Mouse (Mus musculus) lung, adult 18-20 months (tissue): ENCODE measurements around the gene Nudt11.
"Not testable (repeated sequence)": the region's sequence is repeated elsewhere in the genome, so short reads cannot be mapped to it uniquely, and the experiment has no call there.

ENCODE experiments used
- DNase-seq, 2 experiments: peaks; one replicate each; pipeline ENCODE4 v3.0.0; 2022; ENCODE audit warnings: mixed read lengths in 2 of 2

Nudt11 gene

DNA sequence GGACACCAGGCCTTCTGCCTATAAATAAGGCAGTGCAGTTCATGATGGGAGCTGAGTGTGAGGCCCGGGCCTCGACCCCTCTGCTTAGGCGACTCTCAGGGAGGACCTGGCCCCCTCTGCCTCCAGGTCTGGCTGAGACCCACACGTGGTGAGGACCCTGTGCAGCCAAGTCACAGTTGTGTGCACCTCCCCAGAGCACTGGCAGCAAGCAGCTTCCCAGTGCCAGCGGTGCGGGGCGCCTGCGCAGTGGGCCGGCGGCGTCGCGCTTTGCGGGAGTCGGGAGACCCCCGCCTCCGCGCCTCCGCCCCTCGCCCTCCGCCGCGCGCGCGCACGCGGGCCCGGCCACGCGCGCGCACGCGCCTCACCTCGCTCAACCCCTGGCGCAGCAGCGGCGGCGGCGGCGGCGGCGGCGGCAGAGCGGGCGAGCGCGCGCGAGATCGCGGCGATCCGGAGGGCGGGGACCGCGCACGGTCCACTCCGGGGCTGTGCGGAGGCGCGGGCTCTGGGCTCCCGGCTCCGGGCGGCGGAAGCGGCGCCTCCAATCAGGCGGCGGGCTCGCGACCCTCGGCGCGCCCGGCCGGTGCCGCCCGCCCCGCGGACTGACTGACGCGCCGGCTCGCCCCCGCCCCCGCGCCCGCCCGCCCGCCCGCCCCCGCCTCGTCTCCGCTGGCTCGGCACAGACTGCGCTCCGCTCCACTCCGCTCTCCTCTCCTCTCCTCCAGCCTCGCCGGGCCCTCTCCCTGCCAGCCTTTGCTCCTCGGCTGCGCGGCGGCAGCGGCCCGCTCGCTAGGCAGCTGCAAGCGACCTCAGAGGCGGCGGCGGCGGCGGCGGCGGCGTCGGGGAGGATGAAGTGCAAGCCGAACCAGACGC is at the start of gene Nudt11:
Gene Nudt11, plus strand, starts transcription at position 388 of the 870 bp plus-strand sequence.
- not testable (repeated sequence) for DNase-seq

DNA sequence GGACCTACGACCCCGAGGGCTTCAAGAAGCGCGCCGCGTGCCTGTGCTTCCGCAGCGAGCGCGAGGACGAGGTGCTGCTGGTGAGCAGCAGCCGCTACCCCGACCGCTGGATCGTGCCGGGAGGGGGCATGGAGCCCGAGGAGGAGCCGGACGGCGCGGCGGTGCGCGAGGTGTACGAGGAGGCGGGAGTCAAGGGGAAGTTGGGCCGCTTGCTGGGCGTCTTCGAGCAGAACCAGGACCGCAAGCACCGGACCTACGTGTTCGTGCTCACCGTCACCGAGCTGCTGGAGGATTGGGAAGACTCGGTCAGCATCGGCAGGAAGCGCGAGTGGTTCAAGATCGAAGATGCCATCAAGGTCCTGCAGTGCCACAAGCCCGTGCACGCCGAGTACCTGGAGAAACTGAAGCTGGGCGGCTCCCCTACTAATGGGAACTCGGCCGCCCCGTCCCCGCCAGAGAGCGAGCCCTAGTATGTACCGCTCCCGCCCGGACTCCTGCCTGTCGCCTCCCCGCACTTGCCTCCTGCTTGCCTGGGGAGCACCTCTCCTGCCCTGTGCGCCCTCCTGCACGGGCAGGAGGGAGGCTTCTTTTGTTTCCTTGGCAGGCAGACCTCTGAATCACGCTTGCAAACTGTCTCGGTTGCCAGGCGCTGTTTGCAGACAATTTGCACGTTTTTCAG is 822 bp downstream of the Nudt11 start:
- not testable (repeated sequence) for DNase-seq

DNA sequence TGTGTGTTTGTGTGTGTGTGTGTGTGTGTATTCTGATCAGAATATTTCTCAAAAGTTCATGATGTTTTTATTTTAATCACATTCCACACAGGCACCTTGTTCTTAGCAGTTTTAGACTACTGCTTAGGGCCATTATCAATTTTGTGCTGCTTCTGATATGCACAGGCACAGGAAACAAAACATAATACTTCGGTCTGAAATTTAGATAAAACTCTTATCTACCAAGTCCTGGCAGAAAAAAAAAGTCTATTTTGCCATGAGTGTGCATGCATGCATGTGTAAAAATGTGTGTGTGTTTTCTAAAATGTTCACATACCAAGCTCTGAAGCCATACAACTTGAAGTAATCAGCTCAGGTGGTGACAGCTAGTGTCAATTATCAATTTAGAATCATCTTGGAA is 14.3 kb downstream of the Nudt11 start:
- no peak for DNase-seq

DNA sequence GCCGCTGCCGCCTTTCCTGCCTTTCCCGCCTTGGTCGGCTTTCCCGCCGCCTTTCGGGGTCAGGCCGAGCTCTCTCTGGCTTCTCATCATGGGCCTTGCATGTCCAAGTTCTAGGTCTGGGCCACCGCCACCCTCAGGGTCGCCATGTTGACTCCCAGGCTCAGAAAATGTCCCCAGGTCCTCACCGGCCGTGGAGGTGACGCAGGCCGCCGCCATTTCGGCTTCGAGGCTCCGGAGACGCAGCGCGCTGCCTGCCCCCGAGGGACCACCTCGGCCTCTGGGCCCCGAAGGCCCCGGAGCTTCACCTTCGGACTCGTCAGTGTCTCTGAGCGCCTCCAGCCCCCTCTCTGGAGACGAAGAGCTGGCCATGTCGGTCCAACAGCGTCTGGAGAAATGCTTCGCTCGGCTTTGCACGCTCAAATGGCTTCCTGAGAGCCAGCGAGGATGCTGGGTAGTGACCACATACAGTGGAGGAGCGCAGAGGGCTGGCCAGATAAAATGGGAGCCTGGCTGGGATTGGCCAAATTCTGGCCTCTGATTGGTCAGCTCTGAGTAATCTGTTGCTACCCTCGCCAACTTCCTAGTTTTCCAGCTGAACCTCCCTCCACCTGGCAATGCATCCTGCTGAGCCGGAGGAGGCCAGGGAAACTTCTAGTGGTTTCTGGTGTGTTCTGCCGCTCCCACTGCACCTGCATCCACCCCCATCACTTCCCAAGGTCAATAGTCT is 35.9 kb downstream of the Nudt11 start, which contains the start of gene AU022751:
Gene AU022751, minus strand, starts transcription at position 466 of the 727 bp plus-strand sequence.
- no peak for DNase-seq

DNA sequence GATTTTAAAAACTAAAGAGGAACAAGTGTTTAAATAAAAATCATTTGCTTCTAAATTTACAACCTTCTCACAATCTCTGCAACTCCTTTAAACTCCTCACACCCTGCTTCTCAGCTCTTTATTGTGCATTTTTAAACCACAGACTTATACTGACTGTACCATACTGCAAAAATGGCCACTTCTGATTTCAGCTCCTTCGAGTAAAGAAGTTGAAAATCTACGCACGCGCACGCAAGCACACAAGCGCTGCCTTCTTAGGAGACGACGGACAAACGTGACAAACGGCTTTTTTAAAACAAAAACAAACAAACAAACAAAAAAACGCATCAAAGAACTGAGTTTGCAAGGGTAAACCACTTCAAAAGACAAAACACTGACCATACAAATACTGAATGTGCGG is 44.3 kb downstream of the Nudt11 start:
- DNase-seq, result no peak

DNA sequence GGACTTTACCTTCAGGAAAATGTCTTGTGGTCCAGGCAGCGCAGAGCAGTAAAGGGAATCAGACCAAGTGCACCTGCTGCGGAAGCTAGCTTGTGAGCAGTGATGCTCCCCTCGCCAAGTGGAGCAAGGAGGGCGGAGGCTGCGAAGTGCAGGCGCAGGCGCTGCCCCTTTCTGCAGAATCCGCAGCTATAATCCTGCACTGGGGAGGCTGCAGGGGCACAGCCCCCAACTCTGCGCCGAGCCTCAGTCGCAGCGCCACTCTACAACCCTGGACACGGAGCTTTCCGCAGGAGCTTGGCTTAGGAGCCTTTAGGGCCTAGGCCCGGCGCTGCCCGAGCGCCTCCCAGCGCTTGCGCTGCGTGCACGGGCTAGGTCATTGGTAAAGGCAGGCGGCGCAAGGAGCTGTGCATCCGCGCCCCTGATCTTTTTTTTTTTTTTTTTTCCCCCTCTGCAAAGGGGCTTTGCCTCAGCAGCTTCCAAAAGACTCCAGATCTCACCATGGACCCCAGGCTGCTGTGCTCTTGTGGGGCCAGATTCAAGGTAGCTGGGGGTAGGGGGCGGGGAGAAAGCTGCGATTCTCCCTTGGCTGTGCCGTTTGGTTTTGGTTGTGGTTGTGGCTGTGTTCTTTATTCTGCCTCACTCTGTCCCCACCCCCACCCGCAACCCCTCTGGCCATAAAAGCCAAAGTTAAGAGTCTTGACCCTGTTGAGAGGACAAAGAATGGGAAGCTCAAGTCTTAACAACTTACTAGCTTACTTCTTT is 44.9 kb downstream of the Nudt11 start:
- DNase-seq, result no peak
